Mouse (Mus musculus) ES-E14 (cell line): Measurements from ENCODE around the gene Srgap2.

Experiments
- CHD2 ChIP-seq: IDR thresholded peaks from 2 replicates; pipeline ENCODE4 v1.6.1; 2014; ENCODE audit warnings: mild to moderate bottlenecking, low read depth, low read length, inconsistent platforms
- HCFC1 ChIP-seq: IDR thresholded peaks from 2 replicates; pipeline ENCODE4 v1.6.1; 2012; ENCODE audit warnings: low read length, inconsistent platforms, borderline replicate concordance; ENCODE audit not compliant: insufficient read depth
- ZNF384 ChIP-seq: IDR thresholded peaks from 2 replicates; pipeline ENCODE4 v1.6.1; 2012; ENCODE audit warnings: low read depth, low read length, inconsistent platforms

DNA sequence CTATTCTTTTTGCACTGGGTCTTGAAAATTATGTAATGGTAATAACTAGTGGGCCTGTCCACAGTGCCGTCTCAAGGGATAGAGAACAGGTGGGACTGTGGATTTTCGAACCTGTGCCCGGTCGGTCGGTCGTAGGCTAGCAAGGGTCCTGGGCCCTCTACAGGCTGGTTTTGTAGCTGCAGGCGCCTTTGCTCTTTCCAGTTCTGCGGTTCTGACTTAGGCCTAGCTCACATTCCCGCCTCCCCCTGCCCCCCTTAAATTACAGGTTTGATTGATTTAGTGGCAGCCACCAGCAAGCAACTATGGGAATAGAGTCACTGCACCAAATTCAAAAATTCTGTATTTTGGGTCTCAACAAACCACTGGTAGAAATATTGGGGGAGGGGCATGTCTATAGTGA is 281.2 kb downstream of the Srgap2 start:
- TF ChIP-seq CHD2 (no peak), ZNF384 (no peak), HCFC1 (no peak)
